Mouse (Mus musculus) G1E-ER4 (cell line): ENCODE measurements around the gene Dcaf10. TPM values are rescaled to one million over a fixed set of nuclear protein-coding genes. Genes with fewer than 3 reads are reported as not detected.

Experiments used
- GATA1 ChIP-seq: IDR thresholded peaks from one replicate; pipeline ENCODE4 v1.8.0; 2012; ENCODE audit warnings: low read length, inconsistent platforms
- polyA plus RNA-seq: library from polyadenylated mRNA; stranded (reverse); fragments of >175 nt; gene quantifications from 2 replicates; pipeline ENCODE4 v1.2.3, GENCODE M21; 2012

Dcaf10 gene
- polyA plus RNA-seq, 1 experiment: 43.6 TPM

DNA sequence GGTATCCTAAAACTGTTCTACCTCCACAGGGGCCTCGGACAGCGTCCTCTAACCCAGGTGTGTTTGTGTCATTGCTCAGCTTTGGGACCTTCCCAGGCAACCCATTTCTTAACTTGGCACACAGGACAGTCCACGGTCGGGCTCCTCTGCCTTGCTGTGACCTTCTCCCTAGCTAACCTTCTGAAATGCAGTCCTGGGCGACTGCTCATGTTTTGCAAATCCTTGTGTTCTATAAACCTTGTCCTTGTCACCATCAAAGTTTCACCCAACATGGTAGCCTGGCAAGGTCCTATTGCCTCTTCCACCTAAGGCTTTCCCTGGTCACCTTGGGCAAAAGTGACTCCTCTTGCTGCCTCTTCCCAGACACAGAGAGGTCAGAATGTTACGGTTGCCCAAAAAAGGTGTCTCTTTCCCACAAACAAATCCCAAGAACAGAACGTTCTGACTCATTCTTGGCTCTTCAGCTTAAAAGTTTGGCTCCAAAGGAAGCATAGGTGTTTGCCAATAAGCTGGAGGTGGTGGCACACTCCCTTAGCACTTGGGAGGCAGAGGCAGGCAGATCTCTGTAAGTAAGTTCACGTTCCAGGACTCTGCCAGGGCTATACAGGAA is 69.4 kb downstream of the Dcaf10 start:
- TF ChIP-seq GATA1: no peak

DNA sequence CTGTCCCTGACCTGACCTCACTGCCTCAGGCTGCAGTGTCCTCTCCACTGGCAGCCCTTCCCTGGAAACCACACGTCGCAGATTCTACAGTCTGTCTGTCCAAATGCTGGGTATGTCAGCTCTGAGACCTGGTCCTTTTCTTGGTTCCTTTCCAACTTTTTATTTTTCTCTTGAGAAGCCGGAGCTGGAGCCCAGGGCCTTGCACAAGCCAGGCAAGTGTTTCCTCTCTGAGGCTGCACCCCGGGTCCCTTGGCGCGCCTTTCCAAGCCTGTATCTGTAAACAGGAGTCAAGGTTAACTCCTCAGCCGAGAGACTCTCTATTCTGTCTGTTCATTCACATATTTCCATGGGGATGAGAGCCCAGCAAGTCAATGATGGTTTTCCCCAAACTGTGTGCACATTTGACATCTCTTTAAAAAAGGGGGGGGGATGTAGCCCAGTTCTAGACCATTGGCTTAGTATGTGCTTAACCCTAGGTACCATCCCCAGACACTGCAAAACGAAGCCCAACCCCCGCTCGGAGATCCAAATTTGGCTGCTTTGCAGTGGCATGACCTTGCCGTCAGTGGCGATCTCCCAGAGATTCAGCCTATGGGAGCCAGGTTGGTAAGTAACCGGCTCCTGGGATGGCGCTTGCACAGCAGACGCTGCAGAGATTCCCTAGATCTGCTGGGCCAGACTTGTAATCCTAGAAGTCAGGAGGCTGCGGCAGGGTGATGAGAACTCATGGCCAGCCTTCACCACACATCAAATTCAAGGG is 70.7 kb downstream of the Dcaf10 start:
- TF ChIP-seq GATA1: no peak

DNA sequence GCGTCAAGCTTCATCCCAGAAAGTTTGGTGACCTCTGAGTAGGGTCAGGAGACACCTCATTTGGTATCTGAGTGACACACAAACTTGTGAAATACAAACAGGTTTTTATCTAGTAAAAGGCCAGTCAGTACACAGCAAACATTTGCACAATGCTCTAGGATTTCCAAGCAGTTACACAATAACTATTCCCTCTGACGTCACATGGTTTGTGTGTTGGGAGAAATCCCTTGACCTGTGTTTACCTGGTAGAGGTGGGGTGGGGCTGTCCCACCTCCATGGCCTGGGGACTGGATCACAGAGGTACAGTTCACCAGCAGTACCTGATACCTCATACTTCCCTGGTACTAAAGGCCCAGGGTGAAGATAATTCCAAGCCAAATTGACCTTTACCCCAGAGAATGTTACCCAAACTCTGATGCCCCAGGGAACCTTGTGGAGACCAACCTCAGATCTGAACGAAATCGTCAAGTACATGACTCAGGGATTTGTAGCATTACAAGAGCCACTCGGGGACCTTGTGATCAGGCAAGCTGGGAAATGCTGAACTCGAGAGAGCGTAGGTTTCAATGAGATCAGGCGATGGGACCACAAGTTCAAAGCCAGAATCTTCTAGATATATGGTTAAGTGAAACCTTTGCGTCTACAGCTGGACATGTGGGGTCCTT is 71.9 kb downstream of the Dcaf10 start:
- no peak for TF ChIP-seq GATA1

DNA sequence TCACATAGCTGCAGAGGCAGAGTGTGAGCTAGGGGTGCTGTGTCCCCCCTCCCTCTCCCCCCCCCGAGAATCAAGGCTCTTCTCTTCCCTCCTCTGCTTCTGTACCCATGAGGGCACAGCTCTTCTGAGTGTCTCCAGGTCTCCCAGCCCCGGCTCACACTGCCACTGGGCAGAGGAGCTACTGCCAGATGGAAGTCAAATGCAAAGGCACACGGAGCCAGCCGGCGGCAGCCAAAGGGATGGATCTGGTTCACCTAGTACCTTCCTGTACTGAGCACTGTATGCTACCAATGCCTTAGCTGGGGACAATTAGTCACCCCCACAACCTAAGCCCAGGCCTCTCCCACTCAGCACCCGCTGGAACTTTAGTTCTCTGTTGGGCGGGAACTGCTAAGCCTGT is 74.4 kb downstream of the Dcaf10 start:
- TF ChIP-seq GATA1: no peak

DNA sequence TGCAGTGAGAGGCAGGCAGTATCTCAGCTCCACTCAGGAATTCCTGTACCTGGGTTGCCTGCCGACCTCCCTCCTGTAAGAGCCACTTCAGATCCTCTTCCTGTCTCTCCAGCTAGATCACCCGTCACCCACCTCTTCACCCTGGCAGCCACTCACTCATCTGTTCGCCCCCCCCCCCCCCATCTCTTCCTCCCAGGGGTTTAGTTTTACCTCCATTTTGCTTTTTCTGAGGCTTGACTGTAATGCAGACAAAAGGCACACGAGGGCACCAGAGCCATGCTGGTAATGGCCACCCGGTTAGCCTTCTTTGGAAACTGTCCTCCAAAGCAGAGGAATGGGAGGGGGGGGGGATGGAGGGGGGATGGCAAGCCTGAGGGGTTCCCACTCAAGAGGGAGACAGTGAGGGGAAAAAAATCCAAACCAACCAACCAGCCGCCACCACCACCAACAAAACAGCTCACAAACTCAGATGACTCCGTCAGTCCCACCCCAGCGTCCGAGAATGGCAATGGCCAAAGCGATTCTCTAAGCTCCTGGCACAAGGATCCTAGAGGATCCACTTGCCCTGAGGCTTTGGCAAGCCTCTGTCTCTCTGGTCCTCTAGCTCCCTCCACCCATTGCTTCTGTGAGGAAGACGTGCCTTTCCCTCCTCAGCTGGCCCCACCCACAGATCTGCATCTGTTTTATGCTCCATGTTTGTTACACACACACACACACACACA is 76.5 kb downstream of the Dcaf10 start:
- no peak for TF ChIP-seq GATA1

DNA sequence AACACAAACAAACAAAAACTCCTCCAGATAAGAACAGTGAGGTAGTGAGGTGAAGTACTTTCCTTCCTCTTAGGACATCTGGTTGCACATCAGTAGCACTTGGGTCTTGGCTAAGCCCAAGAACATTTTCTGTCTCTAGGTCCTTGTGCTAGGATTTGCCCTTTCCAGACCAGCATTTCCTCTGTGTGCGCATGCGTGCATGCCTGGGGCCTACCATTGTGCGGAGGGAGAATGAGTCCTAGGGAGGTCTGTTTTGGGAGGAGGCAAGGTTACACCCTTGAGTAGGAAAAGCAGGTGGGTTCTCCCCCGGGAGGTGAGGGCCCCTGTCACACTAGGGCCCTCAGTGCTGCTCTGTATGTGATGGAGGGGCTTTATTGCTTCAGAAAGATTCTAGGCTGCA is 77.2 kb downstream of the Dcaf10 start:
- TF ChIP-seq GATA1: no peak

DNA sequence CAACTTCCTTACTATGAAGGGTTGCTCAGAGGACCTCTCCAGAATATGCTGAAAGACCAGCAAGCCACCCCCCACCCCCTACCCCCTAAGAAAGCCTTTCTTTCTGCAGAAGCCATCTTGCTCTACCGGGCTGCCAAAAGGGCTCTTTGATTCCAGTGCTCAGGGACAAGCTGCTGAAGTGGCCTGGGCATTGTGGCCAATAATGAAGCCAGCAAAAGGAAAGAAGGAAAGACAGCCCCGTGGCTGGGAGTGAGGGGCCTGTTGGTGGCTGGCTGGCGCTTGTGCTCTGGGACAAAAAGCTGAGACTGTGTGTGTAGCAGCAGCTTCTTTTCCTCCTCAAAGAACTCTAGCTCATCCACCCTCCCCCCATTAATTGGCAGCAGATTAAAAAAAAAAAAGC is 78.8 kb downstream of the Dcaf10 start:
- TF ChIP-seq GATA1: no peak

DNA sequence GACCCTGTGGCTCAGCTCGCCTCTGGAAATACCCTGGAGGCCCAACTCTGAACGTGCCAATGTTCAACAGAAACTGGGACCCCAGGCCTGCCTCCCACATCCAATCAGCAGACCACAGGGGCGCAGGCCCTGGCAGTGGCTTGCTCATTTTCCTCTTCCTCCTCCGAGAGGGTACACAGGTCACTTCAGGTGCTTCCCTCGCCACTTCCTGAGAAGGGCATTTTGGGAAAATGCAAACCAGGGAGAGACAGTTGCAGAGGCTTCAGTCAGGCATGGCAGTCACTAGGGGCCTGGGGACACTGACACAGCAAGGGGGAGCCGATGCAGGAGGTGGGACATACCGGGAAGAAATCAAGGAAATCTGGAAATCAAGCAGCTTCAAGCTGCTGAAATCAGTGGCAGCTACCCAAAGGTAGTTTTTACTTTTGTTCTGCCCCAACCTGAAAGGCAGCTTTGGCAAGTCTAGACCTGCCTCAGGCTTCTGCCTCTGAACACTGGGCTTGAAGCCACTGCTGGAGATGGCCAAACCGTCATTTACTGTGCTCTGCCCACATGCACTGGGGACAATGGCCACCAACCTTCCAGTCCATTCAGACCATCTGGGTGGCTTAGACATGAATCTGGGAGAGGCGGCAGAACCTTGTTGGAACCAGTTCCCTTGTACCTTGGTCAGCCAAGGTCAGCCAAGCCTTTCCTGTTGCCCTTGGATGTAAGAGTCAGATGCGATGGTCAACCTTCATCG is 79.8 kb downstream of the Dcaf10 start:
- TF ChIP-seq GATA1: no peak

DNA sequence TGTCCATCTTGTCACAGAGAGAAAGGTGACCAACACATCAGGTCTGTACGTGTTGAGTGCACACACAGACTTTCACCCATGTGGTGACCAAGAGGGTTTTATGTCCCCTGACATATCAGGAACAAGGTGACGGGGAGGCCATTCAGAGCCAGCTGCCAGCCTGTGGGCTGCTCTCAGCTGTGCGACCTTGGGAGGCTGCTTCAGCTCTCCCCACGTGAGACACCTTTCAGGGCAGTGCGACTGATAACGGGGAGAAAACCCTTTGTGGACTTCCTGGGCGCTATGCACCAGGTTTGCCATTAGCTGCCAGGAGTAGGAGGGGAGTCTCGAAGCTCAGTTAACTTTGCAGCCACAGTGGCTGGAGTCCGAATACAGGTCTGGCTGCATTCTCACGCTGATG is 80.7 kb downstream of the Dcaf10 start:
- no peak for TF ChIP-seq GATA1

DNA sequence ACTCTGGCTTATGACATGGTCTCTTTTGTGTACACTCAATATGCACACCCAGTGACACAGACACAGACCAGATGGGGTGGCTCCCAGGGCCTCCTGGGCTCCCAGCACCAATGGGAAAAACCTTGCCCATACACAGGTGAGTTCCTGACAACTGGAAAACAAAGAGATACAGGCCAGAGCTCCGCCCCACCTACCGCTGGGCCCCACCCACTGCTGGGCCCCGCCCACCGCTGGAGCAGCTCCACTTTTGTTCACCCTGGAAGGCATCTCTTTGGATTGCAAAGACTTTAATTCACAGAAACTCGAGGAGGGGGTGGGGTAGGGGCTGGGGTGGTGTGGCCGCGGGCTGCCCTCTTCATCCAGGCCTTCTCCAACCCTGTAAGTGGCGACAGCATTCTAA is 81.5 kb downstream of the Dcaf10 start:
- TF ChIP-seq GATA1: no peak

DNA sequence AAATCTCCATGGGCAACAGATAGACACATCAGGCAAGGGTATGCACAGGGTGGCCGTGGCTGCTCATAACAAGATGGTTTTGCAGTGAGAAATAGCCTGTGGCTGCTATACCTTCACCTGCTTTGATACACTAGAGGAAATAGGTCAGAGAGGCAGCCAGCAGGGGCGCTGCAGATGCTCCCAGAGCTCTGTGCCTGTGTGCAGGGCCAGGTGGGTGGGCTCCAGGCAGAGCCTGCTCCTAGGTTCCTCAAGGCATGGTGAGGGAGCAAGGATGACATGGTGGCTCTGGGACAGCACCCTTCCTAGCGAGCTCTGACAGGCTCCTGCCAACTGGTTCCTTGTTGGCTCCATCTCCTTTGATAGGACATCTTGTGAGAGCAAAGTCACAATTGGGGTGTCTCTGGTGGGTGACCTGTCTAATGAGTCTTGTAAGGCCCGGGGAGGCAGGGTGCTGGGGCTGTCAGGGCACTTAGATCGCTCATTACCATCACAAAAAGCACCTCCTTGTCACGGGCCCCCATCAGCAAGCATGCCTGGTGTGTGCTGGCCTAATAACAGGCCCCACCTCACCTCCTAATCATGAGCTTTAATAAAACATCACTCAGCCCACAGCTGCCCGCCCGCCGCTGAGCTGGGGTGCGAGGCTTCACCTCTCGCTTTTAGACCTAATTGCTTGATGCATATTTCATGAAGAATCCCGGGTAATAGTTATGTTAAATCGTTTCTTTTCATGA is 85.0 kb downstream of the Dcaf10 start:
- no peak for TF ChIP-seq GATA1

Other genes with a start within 250 kb of the Dcaf10 start
- 194 and 202 TPM in 2 replicates for gene Tomm5, start 234.0 kb upstream of the Dcaf10 start, polyA plus RNA-seq
- gene Frmpd1, start 157.2 kb upstream of the Dcaf10 start, polyA plus RNA-seq: 7.4 and 7.9 TPM in 2 replicates
- 0.53 and 2.0 TPM in 2 replicates for gene Trmt10b, start 45.0 kb upstream of the Dcaf10 start, polyA plus RNA-seq
- gene Exosc3, start 631 bp downstream of the Dcaf10 start, polyA plus RNA-seq: 107 and 164 TPM in 2 replicates
- gene Slc25a51, start 66.7 kb downstream of the Dcaf10 start, polyA plus RNA-seq: 20.7 and 26.1 TPM in 2 replicates
- gene Shb, start 190.4 kb downstream of the Dcaf10 start, polyA plus RNA-seq: not detected in 2 replicates